Mouse (Mus musculus) limb, embryonic 11.5 days (tissue): ENCODE results near the gene Polr2j. TPM values are rescaled to one million over a fixed set of nuclear protein-coding genes. Genes with fewer than 3 reads are reported as not detected.

Experiments used
- ATAC-seq: fragments of 200-750 bp; cut with Nextera tagmentation; 2 replicates; pipeline ENCODE4 v1.8.0; 2017; ENCODE audit warnings: low read depth; ENCODE audit not compliant: insufficient number of reproducible peaks, low FRiP score, low TSS enrichment
- DNase-seq: peaks from one replicate; pipeline ENCODE4 v3.0.0-alpha.2; 2015; ENCODE audit warnings: low spot score
- H3K27ac ChIP-seq: fragments of 300-500 bp; sonication (generic); replicated peaks from 2 replicates; pipeline ENCODE4 v1.5.1; 2014; ENCODE audit warnings: low read depth, mild to moderate bottlenecking, low read length
- H3K27me3 ChIP-seq: fragments of 300-500 bp; sonication (generic); 2 replicates; pipeline ENCODE4 v1.6.1; 2014; ENCODE audit warnings: mild to moderate bottlenecking, low read length, mixed read lengths; ENCODE audit not compliant: control insufficient read depth, insufficient read depth
- H3K36me3 ChIP-seq: fragments of 300-500 bp; sonication (generic); 2 replicates; pipeline ENCODE4 v1.6.1; 2014; ENCODE audit warnings: mild to moderate bottlenecking, low read length, moderate library complexity, mixed read lengths; ENCODE audit not compliant: control insufficient read depth, insufficient read depth
- H3K4me1 ChIP-seq: fragments of 300-500 bp; sonication (generic); 2 replicates; pipeline ENCODE4 v1.6.1; 2014; ENCODE audit warnings: low read length, mixed read lengths; ENCODE audit not compliant: control insufficient read depth, insufficient read depth
- H3K4me2 ChIP-seq: fragments of 300-500 bp; sonication (generic); 2 replicates; pipeline ENCODE4 v1.6.1; 2014; ENCODE audit warnings: low read depth, mild to moderate bottlenecking, moderate library complexity; ENCODE audit not compliant: severe bottlenecking
- H3K4me3 ChIP-seq: fragments of 300-500 bp; sonication (generic); 2 replicates; pipeline ENCODE4 v1.5.1; 2014; ENCODE audit warnings: low read depth, low read length
- H3K9ac ChIP-seq: fragments of 300-500 bp; sonication (generic); 2 replicates; pipeline ENCODE4 v1.6.1; 2014; ENCODE audit warnings: mild to moderate bottlenecking, low read length
- H3K9me3 ChIP-seq: fragments of 300-500 bp; sonication (generic); 2 replicates; pipeline ENCODE4 v1.6.1; 2016; ENCODE audit warnings: low read length; ENCODE audit not compliant: control insufficient read depth
- WGBS: fragments of 180-500 bp; shearing (Covaris S2); extraction: QIAGEN DNeasy Blood & Tissue Kit; methylation state at CpG from one replicate; pipeline ENCODE4 v1.1.7; 2014; 5-methylcytosine and 5-hydroxymethylcytosine counted together
- polyA plus RNA-seq: library from polyadenylated mRNA; unstranded; fragments of >200 nt; fragmentation: Nextera tagmentation; extraction: Ambion mirVana; gene quantifications from 2 replicates; pipeline ENCODE4 v1.2.1, GENCODE M21; 2014

Gene Polr2j
- 274 and 281 TPM in 2 replicates for polyA plus RNA-seq

- Histone ChIP-seq H3K27me3 (no peaks in the 10 kb centered on the region), H3K4me1 (peaks cover 11% of the 10 kb centered on the region), H3K4me3 (peak within 1 kb of the TSS; percentile 91), H3K9ac (peak within 1 kb of the TSS; percentile 85), H3K36me3 (peaks cover 8% of the 10 kb centered on the region), H3K4me2 (peak within 1 kb of the TSS; percentile 86), H3K27ac (no peak within 1 kb of the TSS), H3K9me3 (no peaks in the 10 kb centered on the region)
- ATAC-seq (peak; percentile 85), DNase-seq (peak; percentile 99)
- 3% methylated on average over 42 of the region's 42 CpGs for WGBS
Observed at GRCm38 (mm10) chr5:136115891-136116783, at the start of gene Polr2j. Gene Polr2j, plus strand, starts transcription at chr5:136116631.

GRCm38 (mm10) chr5:136069411-136069810 is 47.0 kb upstream of the Polr2j start:
- no peaks in the 10 kb centered on the region for H3K9me3 ChIP-seq
- 73% methylated on average over 2 of the region's 2 CpGs for WGBS
- no peaks in the 10 kb centered on the region for H3K36me3 ChIP-seq
- H3K27me3 ChIP-seq = no peaks in the 10 kb centered on the region
- DNase-seq = no peak
- no peak overlapping the region for H3K27ac ChIP-seq
- no peak overlapping the region for H3K4me2 ChIP-seq
- no peak for ATAC-seq
- no peak overlapping the region for H3K9ac ChIP-seq
- no peaks in the 10 kb centered on the region for H3K4me1 ChIP-seq
- H3K4me3 ChIP-seq = no peak overlapping the region

- H3K4me2 ChIP-seq = no peak overlapping the region
- ATAC-seq (no peak), DNase-seq (no peak)
- no peak overlapping the region for H3K9ac ChIP-seq
- no peak overlapping the region for H3K27ac ChIP-seq
- H3K4me3 ChIP-seq = no peak overlapping the region
- 76% methylated on average over 6 of the region's 6 CpGs for WGBS
- H3K4me1 ChIP-seq = no peaks in the 10 kb centered on the region
- no peaks in the 10 kb centered on the region for H3K36me3 ChIP-seq
- no peaks in the 10 kb centered on the region for H3K27me3 ChIP-seq
- H3K9me3 ChIP-seq = no peaks in the 10 kb centered on the region
Observed at GRCm38 (mm10) chr5:136073051-136073450, 43.4 kb upstream of the Polr2j start.

DNA sequence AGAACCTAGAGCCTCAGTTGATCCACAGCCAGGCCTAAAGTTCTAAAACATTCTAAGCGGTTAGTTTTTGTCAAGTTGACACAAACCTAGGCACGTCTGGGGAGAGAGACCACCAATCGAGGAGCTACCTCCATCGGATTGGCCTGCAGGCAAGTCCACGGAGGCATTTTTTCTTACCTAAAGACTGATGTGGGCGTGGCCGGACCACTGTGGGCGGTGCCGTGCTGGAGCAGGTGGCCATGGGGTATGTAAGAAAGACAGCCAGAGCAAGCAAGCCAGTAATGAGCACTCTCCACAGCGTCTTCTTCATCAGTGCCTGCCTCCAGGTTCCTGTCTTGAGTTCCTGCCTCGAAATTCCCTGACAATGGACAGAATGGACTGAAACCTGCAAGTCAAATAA is 42.9 kb upstream of the Polr2j start:
- Histone ChIP-seq H3K9me3 (no peaks in the 10 kb centered on the region), H3K27ac (no peak overlapping the region), H3K27me3 (no peaks in the 10 kb centered on the region), H3K4me2 (no peak overlapping the region), H3K36me3 (no peaks in the 10 kb centered on the region), H3K4me1 (no peaks in the 10 kb centered on the region), H3K4me3 (no peak overlapping the region), H3K9ac (no peak overlapping the region)
- ATAC-seq = no peak
- WGBS = 69% methylated on average over 11 of the region's 11 CpGs
- DNase-seq = no peak

DNA sequence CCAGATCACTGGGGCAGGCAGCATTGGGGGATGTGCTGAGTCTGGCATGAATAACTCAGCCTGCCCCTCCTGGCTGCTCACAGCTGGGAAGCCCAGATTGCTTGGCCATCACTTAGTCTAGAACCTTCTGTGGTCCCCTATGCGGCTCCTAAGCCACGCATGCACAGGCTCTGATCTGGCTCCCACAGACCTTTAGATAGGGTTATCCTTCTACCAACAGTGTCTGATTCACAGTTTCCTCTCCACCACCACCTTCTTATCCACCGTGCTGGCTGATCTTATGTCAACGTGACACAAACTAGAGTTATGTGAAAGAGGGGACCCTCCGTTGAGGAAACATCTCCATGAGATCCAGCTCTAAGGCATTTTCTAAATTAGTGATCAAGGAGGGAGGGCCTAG is 41.4 kb upstream of the Polr2j start:
- H3K9ac ChIP-seq = no peak overlapping the region
- H3K9me3 ChIP-seq = no peaks in the 10 kb centered on the region
- WGBS = 93% methylated on average over 5 of the region's 5 CpGs
- no peaks in the 10 kb centered on the region for H3K4me1 ChIP-seq
- H3K36me3 ChIP-seq = no peaks in the 10 kb centered on the region
- ATAC-seq (no peak), DNase-seq (no peak)
- H3K27ac ChIP-seq = no peak overlapping the region
- H3K4me2 ChIP-seq = no peak overlapping the region
- no peaks in the 10 kb centered on the region for H3K27me3 ChIP-seq
- H3K4me3 ChIP-seq = no peak overlapping the region

- DNase-seq (no peak), ATAC-seq (no peak)
- no peaks in the 10 kb centered on the region for H3K36me3 ChIP-seq
- H3K4me2 ChIP-seq = no peak overlapping the region
- no peaks in the 10 kb centered on the region for H3K4me1 ChIP-seq
- H3K27ac ChIP-seq = no peak overlapping the region
- H3K9me3 ChIP-seq = no peaks in the 10 kb centered on the region
- H3K9ac ChIP-seq = no peak overlapping the region
- 71% methylated on average over 7 of the region's 7 CpGs for WGBS
- no peak overlapping the region for H3K4me3 ChIP-seq
- no peaks in the 10 kb centered on the region for H3K27me3 ChIP-seq
Observed at GRCm38 (mm10) chr5:136076284-136076683, 40.1 kb upstream of the Polr2j start.

DNA sequence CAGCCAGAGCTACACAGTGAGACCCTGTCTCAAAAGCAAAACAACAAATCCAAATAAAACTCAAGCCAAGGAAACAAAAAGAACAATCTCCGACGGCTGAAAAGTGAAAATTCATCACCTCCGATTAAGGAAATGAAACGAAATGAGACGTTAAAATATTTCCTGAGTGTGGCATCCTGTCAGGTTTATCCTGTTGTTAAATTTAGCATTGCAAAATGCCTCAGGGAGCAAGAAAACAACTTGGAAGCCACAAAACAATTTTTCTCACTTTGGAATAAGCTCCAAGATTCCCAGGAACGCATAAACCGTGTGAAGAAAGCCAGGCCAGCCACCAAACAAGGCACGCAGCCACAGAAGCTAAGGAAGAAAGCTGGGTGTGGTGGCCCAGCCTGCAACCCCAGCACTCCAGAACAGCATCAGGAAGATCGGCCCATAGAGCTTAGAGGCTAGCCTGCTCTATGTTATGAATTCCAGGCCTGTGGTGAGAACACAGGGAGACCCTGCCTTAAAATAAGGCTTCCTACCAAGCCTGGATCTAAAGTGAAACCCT is 39.4 kb upstream of the Polr2j start:
- H3K27me3 ChIP-seq = no peaks in the 10 kb centered on the region
- H3K9ac ChIP-seq = no peak overlapping the region
- WGBS = 91% methylated on average over 9 of the region's 9 CpGs
- ATAC-seq (no peak), DNase-seq (no peak)
- H3K4me1 ChIP-seq = no peaks in the 10 kb centered on the region
- H3K27ac ChIP-seq = no peak overlapping the region
- no peaks in the 10 kb centered on the region for H3K36me3 ChIP-seq
- no peaks in the 10 kb centered on the region for H3K9me3 ChIP-seq
- H3K4me3 ChIP-seq = no peak overlapping the region
- no peak overlapping the region for H3K4me2 ChIP-seq

DNA sequence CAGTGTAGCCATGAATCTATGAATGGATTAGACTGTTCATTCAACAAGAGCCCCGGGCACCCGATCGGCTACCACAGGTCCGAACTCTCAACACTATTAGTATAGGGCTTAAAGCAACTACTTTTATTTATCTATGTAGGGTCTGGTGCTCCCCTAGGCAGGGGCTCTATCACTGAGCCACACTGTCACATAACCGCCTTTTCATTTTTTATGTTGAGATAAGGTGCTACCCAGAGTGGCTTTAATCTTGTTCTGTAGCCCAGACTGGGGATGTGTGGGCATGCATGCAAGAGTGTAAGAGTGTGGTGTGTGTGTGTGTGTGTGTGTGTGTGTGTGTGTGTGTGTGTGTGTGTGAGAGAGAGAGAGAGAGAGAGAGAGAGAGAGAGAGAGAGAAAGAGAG is 38.3 kb upstream of the Polr2j start:
- no peak overlapping the region for H3K4me3 ChIP-seq
- DNase-seq (no peak), ATAC-seq (no peak)
- no peak overlapping the region for H3K4me2 ChIP-seq
- H3K9ac ChIP-seq = no peak overlapping the region
- WGBS = 87% methylated on average over 5 of the region's 5 CpGs
- H3K9me3 ChIP-seq = no peaks in the 10 kb centered on the region
- no peaks in the 10 kb centered on the region for H3K27me3 ChIP-seq
- no peaks in the 10 kb centered on the region for H3K4me1 ChIP-seq
- H3K27ac ChIP-seq = no peak overlapping the region
- no peaks in the 10 kb centered on the region for H3K36me3 ChIP-seq
